15 mouse cellular contexts compared by ENCODE assay signal in genomic region chr1:70284140-70284539, GRCm38 (mm10).
A peak's percentile ranks its signal among the peaks of the same experiment; 100 is the strongest.
DNase-seq lines count a peak whose midpoint lies in the region; TF ChIP-seq lines count a peak whose summit lies in the region.
"Had no signal": no experiment of that assay in that cellular context is flagged by ENCODE, and none has a peak within 500 bp of the region (broad histone marks: within the 10 kb centered on the region; RNA-seq: fewer than 3 reads in every experiment).

No protein-coding gene starts in this region.

- TF ChIP-seq RAD21 in CH12.LX (IDR thresholded peaks at IDR 0.05; ENCODE audit: low read depth, low read length): no peak

- H3K27me3 ChIP-seq in CH12.LX (replicated peaks): no peaks in the 10 kb centered on the region
- H3K27me3 ChIP-seq in splenic B cell, adult 2 months (ENCODE audit: control insufficient read depth, insufficient read depth, low read length, poor library complexity, severe bottlenecking): no peaks in the 10 kb centered on the region; the same call in 1 of the 2 replicates

- H3K4me1 ChIP-seq in CH12.LX (ENCODE audit: control insufficient read depth in 1 of 2, insufficient read depth in 2 of 2): peaks cover 0 to 38% of the 10 kb centered on the region in 2 experiments; a peak in 2 of 4 replicates

- dilution Hi-C loops in CH12.LX (cut with MboI; ENCODE audit: extremely low pct_ligation_motif_present, extremely low pct_unique_long_range_greater_than_20kb, low sequenced_read_pairs): no loop called here

- no peak overlapping the region for H3K4me3 ChIP-seq in CH12.LX (replicated peaks in 1 of 3; ENCODE audit: low read depth in 2 of 3, low read length in 2 of 3, poor library complexity in 1 of 3)

- TF ChIP-seq EP300 in CH12.LX (IDR thresholded peaks at IDR 0.05; ENCODE audit: low read length): peak; percentile 63

- no peaks in the 10 kb centered on the region for H3K9me3 ChIP-seq in CH12.LX (replicated peaks; ENCODE audit: low read length)
- H3K9me3 ChIP-seq: G1E had no signal

- 0 out of 2 replicates have a peak overlapping the region, but pooled peaks have one; percentile 28 for H3K27ac ChIP-seq in CH12.LX (ENCODE audit: insufficient read depth, low read depth)

- no peaks in the 10 kb centered on the region for H3K36me3 ChIP-seq in CH12.LX (replicated peaks in 1 of 2; ENCODE audit: control insufficient read depth in 1 of 2, insufficient read depth in 1 of 2, low read length in 1 of 2)
- H3K36me3 ChIP-seq in splenic B cell, adult 2 months (ENCODE audit: control insufficient read depth, insufficient read depth, low read length, poor library complexity, severe bottlenecking): no peaks in the 10 kb centered on the region
- H3K36me3 ChIP-seq: G1E had no signal

- H3K4me2 ChIP-seq in CH12.LX (ENCODE audit: insufficient read depth, low read depth, poor library complexity, severe bottlenecking): no peak overlapping the region

- peak; percentile 75 for DNase-seq in CH12.LX (ENCODE audit: extremely low read depth)
- peak; percentile 51 for DNase-seq in splenic B cell, adult 2 months (ENCODE audit: low read depth, low spot score)
- no peak for DNase-seq in embryo, embryonic 9.5 days (ENCODE audit: extremely low spot score)
- no peak for DNase-seq in spleen, postnatal 4 days (ENCODE audit: low spot score in 2 of 2)
- DNase-seq: adrenal gland, adult 2 months; adrenal gland, adult 8-10 months; adrenal gland, postnatal 10 days; adrenal gland, postnatal 14 days; adrenal gland, postnatal 25 days; adrenal gland, postnatal 36 days; cerebellum, adult 11 months; cerebellum, adult 11-12 months; cerebellum, adult 18-20 months; cerebellum, adult 2 months had no signal

- in situ Hi-C loops in CH12.LX (cut with MboI; ENCODE audit: low pct_ligation_motif_present, low pct_unique_long_range_greater_than_20kb, low sequenced_read_pairs): no loop called here

- TF ChIP-seq POLR2A in CH12.LX (IDR thresholded peaks at IDR 0.05; ENCODE audit: low read depth, low read length): no peak

- no peak for TF ChIP-seq CTCF in CH12.LX (conservative IDR thresholded peaks at IDR 0.05 in 1 of 2, IDR thresholded peaks at IDR 0.05 in 1 of 2; ENCODE audit: low read depth in 2 of 2, low read length in 2 of 2)

- no peaks in the 10 kb centered on the region for H3K79me2 ChIP-seq in CH12.LX (replicated peaks; ENCODE audit: control insufficient read depth, extremely low read depth, insufficient read depth, poor library complexity, severe bottlenecking)

- H3K9ac ChIP-seq in CH12.LX (ENCODE audit: insufficient read depth, low read depth): no peak overlapping the region

TF ChIP-seq in CH12.LX, 34 proteins besides CTCF, POLR2A, EP300 and RAD21:
- TF ChIP-seq ZKSCAN1 (IDR thresholded peaks at IDR 0.05; ENCODE audit: borderline replicate concordance, low read depth, low read length) (no peak), TBP (conservative IDR thresholded peaks at IDR 0.05; ENCODE audit: low read depth, low read length) (no peak), MXI1 (IDR thresholded peaks at IDR 0.05; ENCODE audit: low read depth, low read length) (no peak), E2F4 (IDR thresholded peaks at IDR 0.05; ENCODE audit: insufficient replicate concordance, low read depth, low read length) (no peak), JUND (conservative IDR thresholded peaks at IDR 0.05; ENCODE audit: low read depth, low read length) (0 out of 2 replicates have a peak, but pooled peaks have one; percentile 19), MYC (IDR thresholded peaks at IDR 0.05; ENCODE audit: low read depth, low read length) (no peak), PAX5 (IDR thresholded peaks at IDR 0.05; ENCODE audit: low read length) (no peak), RCOR1 (conservative IDR thresholded peaks at IDR 0.05; ENCODE audit: low read depth, low read length) (no peak), CHD1 (IDR thresholded peaks at IDR 0.05; ENCODE audit: low read depth, low read length) (no peak), ZMIZ1 (IDR thresholded peaks at IDR 0.05; ENCODE audit: low read depth, low read length) (no peak), USF2 (conservative IDR thresholded peaks at IDR 0.05; ENCODE audit: low read depth, low read length) (no peak), SMC3 (IDR thresholded peaks at IDR 0.05; ENCODE audit: low read depth, low read length) (no peak), USF1 (IDR thresholded peaks at IDR 0.05; ENCODE audit: low read depth, low read length) (no peak), GABPA (IDR thresholded peaks at IDR 0.05; ENCODE audit: insufficient replicate concordance, low read depth, low read length) (no peak), ZC3H11A (IDR thresholded peaks at IDR 0.05; ENCODE audit: low read depth, low read length) (no peak), TCF12 (IDR thresholded peaks at IDR 0.05; ENCODE audit: low read depth, low read length) (no peak), ETS1 (conservative IDR thresholded peaks at IDR 0.05; ENCODE audit: low read depth, low read length) (peak; percentile 44), POLR2AphosphoS2 (IDR thresholded peaks at IDR 0.05; ENCODE audit: low read depth, low read length) (no peak), IRF4 (IDR thresholded peaks at IDR 0.05; ENCODE audit: low read depth, low read length) (no peak), UBTF (IDR thresholded peaks at IDR 0.05; ENCODE audit: low read depth, low read length) (no peak), ZNF384 (IDR thresholded peaks at IDR 0.05; ENCODE audit: low read depth, low read length) (no peak), MEF2A (IDR thresholded peaks at IDR 0.05; ENCODE audit: borderline replicate concordance, low read depth, low read length) (no peak), NRF1 (IDR thresholded peaks at IDR 0.05; ENCODE audit: low read depth, low read length) (no peak), ELF1 (IDR thresholded peaks at IDR 0.05; ENCODE audit: low read depth, low read length) (no peak), JUN (IDR thresholded peaks at IDR 0.05; ENCODE audit: insufficient read depth, low read depth, low read length) (0 out of 2 replicates have a peak, but pooled peaks have one; percentile 17)
TF ChIP-seq in CH12.LX: peak in this region for 3.

Comparison
In these comparisons a context has a peak if more than half of its experiments do, and no peak if none do; other contexts are left out.
1. DNase-seq: peak in CH12.LX (single experiment) and splenic B cell, adult 2 months (single experiment); none in embryo, embryonic 9.5 days (single experiment) and spleen, postnatal 4 days (0 of 2).